Mouse (Mus musculus): ENCODE results near the gene Ank2.

The Ank2 gene

DNA sequence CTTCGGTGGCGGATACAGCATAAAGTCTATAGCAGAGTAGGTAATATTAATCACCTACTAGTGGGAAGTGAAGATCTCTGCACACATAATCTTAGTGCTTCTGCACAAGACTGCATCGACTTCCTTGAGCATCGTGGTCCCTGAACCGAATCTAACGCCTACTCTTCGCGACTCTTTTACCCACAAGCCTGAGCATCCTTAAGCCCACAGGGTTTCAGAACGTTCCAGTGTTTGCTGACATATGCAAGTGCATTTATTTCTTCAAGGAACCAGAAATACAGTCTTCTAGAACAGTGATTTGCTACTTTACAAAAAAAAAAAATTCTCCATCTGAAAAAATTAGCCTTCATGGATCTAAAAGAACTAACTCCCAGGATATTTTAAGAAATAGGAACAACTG lies 527.6 kb downstream of the Ank2 start:
- DNase-seq, result no peak

- no peak for DNase-seq
Measured at GRCm38 (mm10) chr3:126968721-126969120, 530.4 kb downstream of the Ank2 start.

DNA sequence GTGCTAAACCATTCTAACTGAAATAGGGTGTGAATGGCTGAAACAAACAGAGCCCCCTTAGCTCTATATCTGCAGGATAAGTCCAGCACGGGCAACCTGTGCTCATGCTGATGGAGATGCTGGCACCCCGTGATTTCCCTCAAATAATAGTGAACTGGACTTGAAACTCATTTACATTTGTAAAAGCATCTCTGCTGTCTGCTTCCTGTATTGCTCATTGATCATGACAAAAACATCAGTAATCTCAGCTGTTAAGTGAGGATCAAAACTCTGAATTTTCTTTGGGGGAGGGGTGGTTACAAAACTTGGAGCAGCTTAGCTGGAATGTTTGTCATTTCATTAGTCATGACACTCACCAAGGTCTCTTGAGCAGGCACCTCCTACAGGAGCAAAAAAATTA lies 533.4 kb downstream of the Ank2 start:
- DNase-seq, result no peak

DNA sequence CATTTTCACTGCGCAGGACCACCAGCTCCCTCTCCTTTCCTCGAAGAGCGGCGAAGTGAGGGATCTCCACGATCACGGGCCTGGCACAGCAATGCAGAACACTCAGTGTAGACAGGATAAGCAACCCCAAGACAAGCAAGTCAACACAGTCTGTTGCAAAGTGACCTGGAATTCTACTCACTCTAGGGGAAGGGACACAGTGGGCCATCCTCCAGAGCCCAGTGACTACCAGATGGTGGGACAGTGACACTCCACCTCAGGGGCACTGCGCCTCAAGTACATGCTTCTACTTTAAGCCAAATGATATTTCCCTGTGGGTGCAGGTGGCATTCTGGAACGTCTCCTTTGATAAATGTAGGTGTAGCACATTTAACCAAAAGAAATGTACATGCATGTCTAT lies 536.8 kb downstream of the Ank2 start:
- DNase-seq, result no peak

- no peak for DNase-seq
Measured at GRCm38 (mm10) chr3:126952698-126953097, 546.5 kb downstream of the Ank2 start.

DNA sequence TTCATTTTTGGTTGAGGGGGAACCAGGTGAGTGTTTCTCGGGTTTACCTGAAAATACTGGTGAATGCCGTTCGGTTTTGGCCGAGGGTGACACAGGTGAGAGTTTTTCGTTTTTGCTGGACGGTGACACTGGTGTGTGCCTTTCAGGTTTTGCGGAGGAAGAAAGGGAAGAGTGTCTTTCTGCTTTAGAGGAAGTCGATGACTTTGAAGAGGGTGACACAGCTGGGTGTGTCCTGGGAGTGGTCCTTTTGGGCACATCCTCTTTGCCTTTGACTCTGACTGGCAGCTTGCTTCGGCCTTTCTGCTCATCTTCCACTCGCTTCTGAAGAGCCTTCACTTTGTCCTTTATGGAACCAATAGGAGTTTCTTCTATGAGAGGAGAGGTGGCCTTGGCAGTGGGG lies 552.6 kb downstream of the Ank2 start:
- DNase-seq, result no peak

- DNase-seq, result no peak
Measured at GRCm38 (mm10) chr3:126944838-126945237, 554.3 kb downstream of the Ank2 start.

DNA sequence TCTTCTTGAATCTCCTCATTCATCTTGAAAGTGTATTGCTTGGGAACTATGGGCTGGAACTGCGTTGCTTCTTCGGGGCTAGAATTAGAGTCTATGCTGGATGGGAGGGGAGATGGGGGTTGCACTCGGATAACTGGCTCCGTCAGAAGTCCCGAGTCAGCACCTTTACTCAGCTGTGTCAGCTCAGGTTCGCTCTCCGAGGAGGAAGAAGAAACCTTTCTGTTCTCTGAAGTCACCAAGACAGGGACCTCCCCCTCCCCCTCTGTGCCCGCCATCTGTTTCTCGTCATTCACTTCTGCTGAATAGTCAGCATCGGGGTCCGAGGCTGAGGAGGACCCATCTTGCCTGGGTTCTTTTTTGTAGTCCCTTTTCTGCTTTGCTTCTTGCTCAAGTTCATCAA lies 555.1 kb downstream of the Ank2 start:
- no peak for DNase-seq

- no peak for DNase-seq
Measured at GRCm38 (mm10) chr3:126940452-126940851, 558.7 kb downstream of the Ank2 start.

DNA sequence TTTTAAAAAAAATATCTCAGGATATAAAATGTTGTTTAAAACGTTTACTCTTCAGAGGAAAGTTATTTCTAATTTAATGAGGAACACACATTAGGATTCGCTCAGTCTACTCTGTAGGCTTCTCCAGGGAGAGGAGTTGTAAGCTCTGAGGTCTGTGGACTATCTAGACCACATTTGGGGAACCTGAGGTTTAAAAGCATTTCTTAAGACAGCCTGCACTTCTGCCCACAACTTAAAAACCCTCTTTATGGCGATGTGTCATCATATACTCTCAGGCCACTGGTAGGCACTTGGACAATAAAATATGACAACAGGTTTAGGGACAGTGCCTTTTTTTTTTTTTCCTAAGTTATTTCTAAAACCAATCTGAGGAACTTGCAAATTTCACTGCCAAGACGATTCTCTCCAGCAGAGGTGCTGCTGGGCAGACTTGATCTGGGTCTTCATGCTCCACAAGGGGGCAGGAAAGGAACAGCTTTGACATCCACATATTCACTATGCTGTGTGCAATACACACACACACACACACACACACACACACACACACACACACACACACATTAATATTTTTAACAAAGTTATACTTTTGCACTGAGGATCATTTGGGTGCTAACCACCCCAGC lies 567.2 kb downstream of the Ank2 start:
- no peak for DNase-seq

- DNase-seq, result no peak
Measured at GRCm38 (mm10) chr3:126923575-126924382, 575.4 kb downstream of the Ank2 start.

DNA sequence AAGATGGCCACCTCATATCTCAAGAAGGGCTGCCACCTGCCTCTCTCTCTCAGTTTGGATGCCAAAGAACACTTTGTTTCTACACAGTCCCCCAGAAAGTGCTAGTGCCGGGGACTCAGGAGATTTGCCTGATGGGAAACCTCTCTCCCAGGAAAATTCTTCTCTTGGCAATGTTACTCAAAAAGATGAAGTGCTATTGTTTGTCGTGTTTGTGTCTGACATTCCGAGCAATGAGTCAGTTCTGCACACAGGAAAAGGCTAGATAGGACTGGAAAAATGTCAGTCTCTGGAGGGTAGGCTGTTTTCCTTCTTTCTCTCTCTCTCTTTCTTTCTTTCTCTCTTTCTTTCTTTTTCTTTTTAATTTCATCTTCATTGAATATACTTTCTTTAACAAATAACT lies 577.2 kb downstream of the Ank2 start:
- no peak for DNase-seq

DNA sequence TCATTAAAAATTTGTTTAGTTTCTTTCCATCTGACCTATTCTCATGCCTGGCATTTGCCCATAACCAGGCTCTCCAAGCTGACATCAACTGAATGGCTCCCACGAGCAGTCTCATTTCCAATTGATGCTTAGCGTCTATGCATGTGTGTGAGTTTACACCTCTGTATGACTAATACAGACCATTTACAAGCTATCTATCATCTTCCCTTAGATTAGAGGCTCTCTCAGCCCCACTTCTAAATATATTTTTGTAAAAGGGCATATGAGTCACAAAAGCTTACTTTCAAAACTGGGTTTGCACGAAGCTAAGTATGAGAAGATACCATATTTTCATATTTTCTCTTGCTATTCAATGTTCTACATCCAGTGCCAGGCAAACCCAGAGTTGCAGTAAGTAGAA lies 578.9 kb downstream of the Ank2 start:
- DNase-seq, result no peak

DNA sequence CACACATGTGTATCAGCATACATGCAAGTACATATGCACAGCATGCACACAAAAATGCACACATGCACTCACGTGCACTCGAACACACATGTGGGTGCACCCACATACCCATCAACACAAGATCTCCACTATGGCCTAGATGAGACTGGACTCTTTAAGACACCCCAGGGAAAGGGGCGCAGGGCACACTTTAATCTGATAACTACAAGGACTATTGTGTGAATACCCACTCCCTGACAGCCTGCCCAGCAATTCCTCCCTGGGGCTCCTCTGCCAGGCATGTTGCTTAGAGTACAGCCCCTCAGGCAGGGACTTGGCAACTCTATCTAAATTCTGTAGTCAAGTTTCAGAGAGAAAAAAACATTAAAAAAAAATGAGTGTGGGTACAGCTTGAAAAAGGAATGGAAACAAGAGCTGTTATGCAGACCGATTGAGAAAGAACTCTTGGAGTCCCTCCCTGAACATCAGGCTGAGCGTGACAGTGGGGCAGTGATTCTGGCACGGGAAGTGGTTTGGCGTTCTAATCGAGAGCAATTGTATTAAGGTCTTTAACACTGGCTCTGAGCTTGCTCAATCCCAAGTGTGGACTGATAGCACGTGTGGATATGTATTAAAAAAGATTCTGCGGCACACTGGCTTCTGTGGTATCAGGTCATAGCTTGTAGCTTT lies 580.2 kb downstream of the Ank2 start:
- no peak for DNase-seq

DNA sequence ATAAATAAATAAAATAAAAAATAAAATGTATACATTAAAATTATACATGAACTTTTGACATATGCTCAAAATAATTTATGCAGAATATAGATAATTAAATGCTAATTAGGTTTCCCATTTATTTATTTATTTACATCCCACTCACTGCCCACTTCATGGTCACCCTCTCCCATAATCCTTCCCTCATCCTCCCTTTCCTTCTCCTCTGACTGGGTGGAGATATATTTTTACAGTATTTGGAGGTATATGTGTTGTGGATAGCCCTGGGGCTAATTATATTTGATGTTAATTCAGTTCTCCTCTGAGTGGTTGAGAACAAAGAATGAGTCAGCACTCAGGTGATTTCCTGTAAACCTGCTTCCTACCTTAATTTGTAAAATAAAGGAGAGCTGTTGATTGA lies 582.8 kb downstream of the Ank2 start:
- DNase-seq, result no peak

DNA sequence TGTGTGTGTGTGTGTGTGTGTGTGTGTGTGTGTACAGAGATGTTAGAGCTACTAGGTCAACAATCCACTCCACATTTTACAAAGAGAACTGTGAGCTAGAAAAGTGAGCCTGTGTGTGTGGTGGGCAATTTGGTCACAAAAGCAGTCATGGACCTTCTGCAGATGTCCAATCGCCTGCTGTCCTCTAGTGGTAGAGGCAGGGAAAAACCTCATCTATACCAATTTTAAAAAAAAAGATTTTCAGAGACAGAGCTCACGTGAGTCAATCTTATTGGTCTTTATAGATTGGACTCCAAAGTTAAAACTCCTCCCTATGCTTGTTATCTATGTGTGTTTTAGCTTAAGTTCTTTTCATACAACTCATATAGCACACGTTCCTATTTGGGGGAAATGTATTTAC lies 595.6 kb downstream of the Ank2 start:
- DNase-seq, result no peak

- no peak for DNase-seq
Measured at GRCm38 (mm10) chr3:126886644-126887043, 612.5 kb downstream of the Ank2 start.

- no peak for DNase-seq
Measured at GRCm38 (mm10) chr3:126886090-126886489, 613.1 kb downstream of the Ank2 start.

DNA sequence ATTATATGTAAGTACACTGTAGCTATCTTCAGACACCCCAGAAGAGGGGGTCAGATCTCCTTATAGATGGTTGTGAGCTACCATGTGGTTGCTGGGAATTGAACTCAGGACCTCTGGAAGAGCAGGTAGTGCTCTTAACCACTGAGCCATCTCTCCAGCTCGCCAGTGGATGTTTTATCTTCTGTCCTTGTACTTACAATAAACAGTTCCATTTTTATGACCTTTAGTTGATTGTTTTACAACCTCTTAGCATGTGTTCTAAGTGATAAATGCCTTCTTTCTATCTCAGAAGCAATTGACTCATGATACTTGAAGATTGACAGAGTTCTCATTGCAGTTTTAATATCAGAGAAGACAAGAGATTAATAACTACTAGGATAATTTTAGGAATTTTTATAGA lies 620.9 kb downstream of the Ank2 start:
- no peak for DNase-seq

Data from liver (tissue).